Mouse (Mus musculus): ENCODE data around the gene Il10.
A peak's percentile ranks its signal among the peaks of the same experiment; 100 is the strongest.

The Il10 gene

GRCm38 (mm10) chr1:131019492-131020098, at the start of gene Il10:
Gene Il10 (plus strand): TSS chr1:131019845.
- no peak for DNase-seq

GRCm38 (mm10) chr1:130979455-130979854, 40.2 kb upstream of the Il10 start:
- DNase-seq, result peak; percentile 20 to 45

GRCm38 (mm10) chr1:130984441-130984840, 35.2 kb upstream of the Il10 start:
- DNase-seq, result no peak

GRCm38 (mm10) chr1:130987001-130987400, 32.6 kb upstream of the Il10 start:
- no peak for DNase-seq

- no peak for DNase-seq
Observed at GRCm38 (mm10) chr1:130987418-130987817, 32.2 kb upstream of the Il10 start.

GRCm38 (mm10) chr1:130989331-130989730, 30.3 kb upstream of the Il10 start:
- no peak for DNase-seq

- no peak for DNase-seq
Observed at GRCm38 (mm10) chr1:130990448-130990847, 29.2 kb upstream of the Il10 start.

- DNase-seq, result no peak
Observed at GRCm38 (mm10) chr1:130993574-130994154, 26.0 kb upstream of the Il10 start.

GRCm38 (mm10) chr1:130995515-130995914, 24.1 kb upstream of the Il10 start:
- no peak for DNase-seq

GRCm38 (mm10) chr1:130996356-130996755, 23.3 kb upstream of the Il10 start:
- no peak for DNase-seq

GRCm38 (mm10) chr1:130997441-130997840, 22.2 kb upstream of the Il10 start:
- DNase-seq, result no peak

GRCm38 (mm10) chr1:130998321-130998720, 21.3 kb upstream of the Il10 start:
- no peak for DNase-seq

- no peak for DNase-seq
Observed at GRCm38 (mm10) chr1:130999708-131000107, 19.9 kb upstream of the Il10 start.

- DNase-seq, result no peak
Observed at GRCm38 (mm10) chr1:131000296-131000695, 19.3 kb upstream of the Il10 start.

- no peak for DNase-seq
Observed at GRCm38 (mm10) chr1:131002561-131002960, 17.1 kb upstream of the Il10 start.

- no peak for DNase-seq
Observed at GRCm38 (mm10) chr1:131003037-131003922, 16.4 kb upstream of the Il10 start.

- DNase-seq, result no peak
Observed at GRCm38 (mm10) chr1:131006069-131006468, 13.6 kb upstream of the Il10 start.

- DNase-seq, result no peak
Observed at GRCm38 (mm10) chr1:131010201-131011153, 9.2 kb upstream of the Il10 start.

- DNase-seq, result no peak
Observed at GRCm38 (mm10) chr1:131012494-131012893, 7.2 kb upstream of the Il10 start.

- no peak for DNase-seq
Observed at GRCm38 (mm10) chr1:131013926-131014325, 5.7 kb upstream of the Il10 start.

GRCm38 (mm10) chr1:131015281-131015680, 4.4 kb upstream of the Il10 start:
- DNase-seq, result no peak

- no peak for DNase-seq
Observed at GRCm38 (mm10) chr1:131015879-131016278, 3.8 kb upstream of the Il10 start.

Measured in cerebellum, adult 18-20 months (tissue).